Mouse (Mus musculus): ENCODE data around the gene Vmn2r88.
"Not testable (repeated sequence)": the region's sequence is repeated elsewhere in the genome, so short reads cannot be mapped to it uniquely, and the experiment has no call there.

Gene Vmn2r88

DNA sequence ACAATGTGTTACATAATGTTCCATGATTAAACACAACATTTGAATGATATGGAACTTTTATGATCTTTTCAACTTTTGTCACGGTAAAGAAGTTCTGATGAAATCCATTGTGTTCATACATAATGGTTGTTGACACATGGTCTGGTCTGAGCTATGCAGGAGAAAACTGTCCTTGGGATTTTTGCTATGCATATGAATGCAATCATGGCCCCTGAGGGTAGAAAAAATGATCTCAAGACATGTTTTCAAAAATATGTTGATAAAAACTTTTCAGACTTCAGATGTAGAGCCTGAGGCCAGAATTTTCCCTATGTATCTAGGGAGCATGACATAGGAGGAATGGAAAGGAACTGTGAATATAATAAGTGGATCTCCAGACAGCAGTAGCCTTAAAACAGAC, at the start of gene Vmn2r88:
Vmn2r88 (plus strand) TSS at position 301 of the 400 bp plus-strand sequence.
- DNase-seq (ENCODE audit: inconsistent ontology term): no peak

DNA sequence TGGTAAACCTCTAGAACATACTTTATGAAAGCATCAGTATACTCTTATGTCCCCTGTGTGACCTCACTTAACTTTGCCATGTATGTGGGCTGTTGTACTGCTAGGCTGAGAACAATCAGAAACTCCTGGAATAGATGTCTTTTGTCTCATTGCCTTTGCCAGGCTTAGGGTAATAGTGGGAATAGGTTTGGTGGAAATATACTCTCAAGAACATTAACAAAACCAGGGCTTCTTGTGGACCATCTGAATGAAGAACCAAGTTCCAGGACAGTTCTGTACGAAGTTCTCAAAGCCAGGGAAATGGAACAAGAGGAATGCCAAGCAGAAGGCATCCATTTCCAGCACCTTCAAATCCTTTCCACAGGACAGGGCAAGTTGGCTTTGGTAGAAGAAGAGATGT, 49.2 kb upstream of the Vmn2r88 start, which contains the start of gene Gm7247:
Gm7247 (plus strand) TSS at position 301 of the 400 bp plus-strand sequence.
- DNase-seq (ENCODE audit: inconsistent ontology term): no peak

DNA sequence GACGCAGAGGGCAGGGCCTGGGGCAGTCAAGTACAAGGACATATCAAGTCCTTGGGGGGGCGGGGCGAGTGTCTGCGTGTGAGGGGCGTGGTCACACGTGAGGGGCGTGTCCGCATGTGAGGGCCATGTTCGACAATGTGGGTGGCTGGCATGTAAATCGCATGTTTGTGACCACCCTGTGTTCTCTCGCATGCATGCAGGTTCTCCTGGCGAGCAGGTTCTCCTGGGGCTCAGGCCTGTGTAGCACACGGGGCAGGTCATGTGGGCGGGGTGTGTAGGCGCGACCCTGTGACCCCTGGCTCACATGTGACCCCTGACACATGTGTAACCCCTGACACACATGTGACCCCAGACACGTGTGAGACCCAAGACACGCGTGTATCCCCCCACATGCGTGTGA, 27.8 kb upstream of the Vmn2r88 start:
- DNase-seq (ENCODE audit: inconsistent ontology term): no peak

DNA sequence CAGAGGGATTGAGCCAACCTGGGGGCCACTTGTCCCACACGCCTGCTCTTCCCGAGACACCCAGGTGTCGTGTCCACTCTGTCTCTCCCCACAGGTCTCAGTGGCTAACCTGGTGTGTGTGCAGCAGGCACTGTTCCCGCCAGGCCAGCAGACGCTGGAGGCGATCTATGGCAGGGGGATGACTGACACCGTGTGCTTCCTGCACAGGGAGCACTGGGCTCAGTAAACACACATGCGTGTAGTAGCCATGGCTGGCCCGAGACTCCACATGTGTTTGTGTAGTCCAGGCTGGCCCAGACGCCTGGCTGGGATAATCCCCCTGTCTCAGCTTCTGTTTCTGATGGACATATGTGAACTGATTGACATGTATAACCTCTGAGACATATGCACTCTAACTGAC, 26.3 kb upstream of the Vmn2r88 start:
- DNase-seq (ENCODE audit: inconsistent ontology term): no peak

DNA sequence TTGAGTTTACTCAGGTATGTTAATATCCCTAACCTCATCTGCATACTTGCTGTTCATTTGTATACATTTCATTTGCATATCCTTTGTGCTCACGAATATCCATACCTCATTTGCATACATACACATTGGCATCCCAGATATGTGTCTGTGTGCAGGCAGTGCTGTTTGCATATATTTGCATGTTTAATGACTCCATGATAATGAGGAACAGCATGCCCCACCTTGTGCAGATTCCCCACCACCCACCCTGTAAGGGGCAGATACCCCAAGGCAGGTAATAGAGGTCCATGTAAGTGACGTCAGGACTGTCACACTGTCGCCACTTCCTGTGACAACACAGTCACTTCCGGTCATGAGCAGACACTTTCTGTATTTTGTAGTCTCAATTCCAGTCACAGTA, 24.9 kb upstream of the Vmn2r88 start:
- DNase-seq (ENCODE audit: inconsistent ontology term): no peak

DNA sequence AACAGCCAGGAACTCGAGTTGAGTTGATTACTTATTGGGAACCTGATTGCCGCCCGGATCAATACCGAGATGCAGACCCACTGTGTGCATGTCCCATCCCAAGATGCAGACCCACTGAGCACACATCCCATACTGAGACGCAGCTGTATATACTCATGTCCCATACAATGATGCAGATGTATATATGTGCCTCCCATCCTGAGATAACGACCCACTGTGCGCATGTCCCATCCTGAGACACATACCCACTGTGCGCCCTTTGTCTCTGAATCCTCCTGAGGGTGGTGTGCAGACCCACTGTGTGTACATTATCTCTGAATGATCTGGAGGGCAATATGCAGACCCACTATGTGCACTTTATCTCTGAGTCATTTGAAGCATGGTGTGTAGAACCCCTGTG, 22.9 kb upstream of the Vmn2r88 start:
- DNase-seq (ENCODE audit: inconsistent ontology term): no peak

DNA sequence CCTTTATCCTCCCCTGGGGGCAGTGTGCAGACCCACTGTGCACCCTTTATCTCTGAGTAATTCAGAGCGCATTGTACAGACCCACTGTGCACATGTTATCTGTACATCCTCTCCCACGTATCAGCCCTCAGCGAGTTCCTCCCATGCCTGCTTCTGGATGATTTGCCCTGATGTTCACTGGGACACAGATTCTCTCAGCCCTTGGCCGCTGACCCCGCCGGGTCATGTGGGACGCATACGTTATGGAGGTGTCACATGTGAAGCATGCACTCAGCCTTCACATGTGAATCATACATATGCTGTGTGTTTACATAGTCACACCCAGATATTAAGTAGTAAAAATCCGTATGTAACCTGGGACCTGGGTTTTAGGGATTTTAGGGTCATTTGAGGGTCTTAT, 22.4 kb upstream of the Vmn2r88 start:
- no peak for DNase-seq (ENCODE audit: inconsistent ontology term)

DNA sequence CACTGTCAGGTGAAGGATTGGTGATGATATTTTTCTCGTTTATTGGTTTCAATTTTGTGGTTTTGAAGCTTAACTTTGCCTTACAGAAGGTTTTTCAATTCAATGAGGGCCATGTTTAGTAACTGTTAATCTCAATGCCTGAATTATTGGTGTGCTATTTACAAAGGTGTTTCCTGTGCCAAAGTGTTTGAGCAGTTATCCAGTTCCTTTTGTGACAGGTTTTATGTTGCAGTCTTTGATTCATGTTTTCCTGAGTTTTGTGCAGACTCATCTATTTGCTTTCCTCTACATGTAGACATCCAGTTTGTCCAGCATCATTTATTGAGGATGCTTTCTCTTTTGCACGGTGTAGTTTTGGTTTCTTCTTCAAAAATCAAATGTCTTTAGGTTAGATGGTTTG, 13.3 kb downstream of the Vmn2r88 start:
- DNase-seq (ENCODE audit: inconsistent ontology term): no peak

DNA sequence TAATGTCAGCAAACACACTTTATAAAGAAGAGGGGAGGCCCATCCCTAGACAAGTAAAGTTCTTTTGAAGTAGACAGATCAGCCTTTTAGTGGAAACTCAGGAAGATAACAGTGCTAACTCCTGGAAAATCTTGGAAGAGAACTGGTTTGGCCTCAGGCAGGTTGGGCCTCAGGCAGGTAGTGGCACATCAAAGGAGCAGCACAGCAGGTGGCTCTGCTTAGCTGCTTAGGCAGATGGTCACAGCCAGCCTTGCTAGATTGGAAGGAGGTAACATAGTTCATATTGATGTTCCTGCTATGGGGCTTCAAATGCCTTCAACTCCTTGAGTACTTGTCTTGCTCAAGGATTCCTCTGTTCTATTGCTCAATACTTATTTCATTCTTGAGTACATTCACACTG, 19.5 kb downstream of the Vmn2r88 start:
- DNase-seq (ENCODE audit: inconsistent ontology term): not testable (repeated sequence)

DNA sequence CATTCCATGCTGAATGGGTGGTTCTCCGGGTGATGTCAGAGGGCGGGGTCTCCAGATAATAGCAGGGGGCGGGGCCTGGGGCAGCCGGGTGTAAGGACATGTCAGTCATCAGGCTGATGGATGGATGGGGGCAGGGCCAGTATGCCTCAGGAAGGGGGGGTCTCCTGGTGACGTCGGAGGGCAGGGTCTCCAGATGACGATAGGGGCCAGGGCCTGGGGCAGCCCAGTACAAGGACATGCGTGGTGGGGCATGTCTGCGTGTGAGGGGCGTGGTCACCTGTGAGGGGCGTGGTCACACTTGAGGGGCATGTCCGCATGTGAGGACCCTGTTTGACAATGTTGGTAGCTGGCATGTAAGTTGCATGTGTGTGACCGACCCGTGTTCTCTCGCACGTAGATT, 23.9 kb downstream of the Vmn2r88 start:
- DNase-seq (ENCODE audit: inconsistent ontology term): no peak

DNA sequence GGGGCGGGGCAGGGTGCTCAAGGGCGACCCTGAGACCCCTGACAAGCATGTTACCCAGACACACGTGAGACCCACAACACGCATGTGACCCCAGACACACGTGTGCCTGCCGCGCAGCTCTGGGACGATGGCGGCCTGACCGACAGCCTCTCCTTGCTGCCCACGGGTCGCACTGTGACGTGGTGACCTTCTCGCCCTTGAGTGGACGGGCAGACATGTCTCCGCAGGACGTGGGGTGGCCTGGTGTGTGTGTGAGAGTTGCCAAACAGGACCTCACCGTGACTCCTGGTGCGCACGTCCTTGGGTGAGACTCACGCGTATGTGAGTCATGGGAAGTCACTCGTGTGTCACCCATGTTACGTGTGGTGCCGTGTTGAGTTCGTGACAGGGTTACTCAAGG, 24.4 kb downstream of the Vmn2r88 start:
- DNase-seq (ENCODE audit: inconsistent ontology term): no peak

DNA sequence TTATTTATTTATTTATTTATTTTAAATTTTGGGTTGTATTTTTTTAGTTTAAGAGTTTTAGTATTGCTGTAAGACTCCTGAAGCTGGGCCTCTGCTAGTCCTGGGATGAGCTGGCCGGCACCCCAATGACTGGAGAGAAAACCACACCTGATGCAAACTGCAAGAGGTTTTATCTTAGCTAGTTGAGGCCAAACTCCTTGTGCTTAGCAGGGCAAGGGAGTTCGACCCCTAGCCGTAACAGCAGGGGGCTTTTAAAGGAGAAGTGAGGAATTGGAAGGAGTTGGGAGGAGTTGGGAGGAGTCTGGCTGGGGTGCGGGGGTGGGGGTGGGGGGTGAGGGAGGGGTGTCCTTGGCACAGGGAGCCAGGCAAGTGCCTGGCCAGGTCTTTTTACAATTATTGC, 28.3 kb downstream of the Vmn2r88 start:
- no peak for DNase-seq (ENCODE audit: inconsistent ontology term)

DNA sequence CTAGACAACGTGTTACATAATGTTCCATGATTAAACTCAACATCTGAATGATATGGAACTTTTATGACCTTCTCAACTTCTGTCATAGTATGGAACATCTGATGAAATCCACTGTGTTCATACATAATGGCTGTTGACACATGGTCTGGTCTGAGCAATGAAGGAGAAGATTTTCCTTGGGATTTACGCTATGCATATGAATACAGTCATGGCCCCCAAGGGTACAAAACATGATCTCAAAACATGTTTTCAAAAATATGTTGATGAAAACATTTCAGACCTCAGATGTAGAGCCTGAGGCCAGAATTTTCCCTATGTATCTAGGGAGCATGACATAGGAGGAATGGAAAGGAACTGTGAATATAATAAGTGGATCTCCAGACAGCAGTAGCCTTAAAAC, 40.9 kb downstream of the Vmn2r88 start, which contains the start of gene Vmn2r89:
Vmn2r89 (plus strand) TSS at position 301 of the 400 bp plus-strand sequence.
- DNase-seq (ENCODE audit: inconsistent ontology term): not testable (repeated sequence)

Data from Muller cell, postnatal 12 days (primary cell).